Mouse (Mus musculus) E14TG2a.4 (cell line): ENCODE data around the gene Mesd.

Experiments used
- CTCF ChIP-seq: conservative IDR thresholded peaks from 2 replicates; pipeline ENCODE4 v1.5.1; 2014; ENCODE audit warnings: low read length
- NANOG ChIP-seq: IDR thresholded peaks from 2 replicates; pipeline ENCODE4 v1.6.1; 2014; ENCODE audit warnings: borderline replicate concordance, low read length, mixed read lengths
- POU5F1 ChIP-seq: IDR thresholded peaks from 2 replicates; pipeline ENCODE4 v1.6.1; 2014; ENCODE audit warnings: low read length, borderline replicate concordance

- TF ChIP-seq CTCF, result no peak
- TF ChIP-seq POU5F1, result no peak
- no peak for TF ChIP-seq NANOG
Measured at GRCm38 (mm10) chr7:83939017-83939721, 54.9 kb downstream of the Mesd start.
